Mouse (Mus musculus) C3H10T1/2 (cell line): Measurements from ENCODE around the gene Fam178b. TPM values are rescaled to one million over a fixed set of nuclear protein-coding genes. Genes with fewer than 3 reads are reported as not detected.

ENCODE experiments used
- polyA plus RNA-seq, 2 experiments: library from polyadenylated mRNA; unstranded; fragments of >200 nt; fragmentation: generic; extraction: Trizol; gene quantifications; one replicate each; pipeline ENCODE4 v1.2.1; 2012; ENCODE audit warnings: missing spikeins in 2 of 2

Fam178b gene
- under 1 TPM in 1 of 2 experiments, not detected in 1; 0.99 TPM for polyA plus RNA-seq

DNA sequence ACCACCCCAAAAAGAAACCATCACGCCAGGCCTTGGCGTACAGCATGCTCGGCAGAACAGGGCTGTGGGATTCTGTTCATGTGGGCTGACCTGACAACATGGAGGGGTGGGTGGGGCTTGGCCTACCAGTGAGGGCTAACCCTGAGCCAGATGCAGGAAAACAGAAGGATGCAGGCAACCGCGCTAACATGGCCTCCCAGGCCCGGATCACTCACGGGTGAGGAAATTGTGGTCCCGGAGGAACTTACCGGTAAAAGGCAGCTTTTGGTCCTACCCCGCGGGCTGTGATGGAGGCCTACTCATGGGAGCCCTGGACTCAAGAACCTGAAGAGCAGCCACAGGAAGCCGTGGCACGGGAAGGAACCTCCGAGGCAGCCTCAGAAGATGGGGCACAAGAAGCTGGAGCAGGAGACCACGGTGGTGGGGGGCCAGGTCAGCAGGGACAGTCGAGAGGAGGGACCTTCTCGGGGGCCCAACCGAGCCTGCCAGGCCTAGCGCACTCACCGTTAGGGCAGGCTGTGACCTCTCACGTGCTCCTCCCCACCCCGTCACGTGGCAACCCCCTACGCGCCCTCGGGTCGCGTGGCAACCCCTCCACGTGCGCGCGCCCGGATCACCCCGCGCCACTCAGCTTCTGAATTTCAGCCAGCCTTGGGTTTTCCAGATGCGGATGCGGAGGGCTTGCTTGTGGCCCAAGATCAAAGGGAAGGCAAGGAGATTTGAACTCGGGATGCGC lies at the start of gene Fam178b:
Gene Fam178b, minus strand, starts transcription at position 564 of the 736 bp plus-strand sequence.

GRCm38 (mm10) chr1:36714311-36714710 lies 31.3 kb upstream of the Fam178b start, which contains the start of gene Actr1b:
TSS of gene Actr1b (minus strand) at chr1:36714422.

GRCm38 (mm10) chr1:36709854-36710280 lies 26.9 kb upstream of the Fam178b start, which contains the start of gene 4933424G06Rik:
TSS of gene 4933424G06Rik (plus strand) at chr1:36710149.

DNA sequence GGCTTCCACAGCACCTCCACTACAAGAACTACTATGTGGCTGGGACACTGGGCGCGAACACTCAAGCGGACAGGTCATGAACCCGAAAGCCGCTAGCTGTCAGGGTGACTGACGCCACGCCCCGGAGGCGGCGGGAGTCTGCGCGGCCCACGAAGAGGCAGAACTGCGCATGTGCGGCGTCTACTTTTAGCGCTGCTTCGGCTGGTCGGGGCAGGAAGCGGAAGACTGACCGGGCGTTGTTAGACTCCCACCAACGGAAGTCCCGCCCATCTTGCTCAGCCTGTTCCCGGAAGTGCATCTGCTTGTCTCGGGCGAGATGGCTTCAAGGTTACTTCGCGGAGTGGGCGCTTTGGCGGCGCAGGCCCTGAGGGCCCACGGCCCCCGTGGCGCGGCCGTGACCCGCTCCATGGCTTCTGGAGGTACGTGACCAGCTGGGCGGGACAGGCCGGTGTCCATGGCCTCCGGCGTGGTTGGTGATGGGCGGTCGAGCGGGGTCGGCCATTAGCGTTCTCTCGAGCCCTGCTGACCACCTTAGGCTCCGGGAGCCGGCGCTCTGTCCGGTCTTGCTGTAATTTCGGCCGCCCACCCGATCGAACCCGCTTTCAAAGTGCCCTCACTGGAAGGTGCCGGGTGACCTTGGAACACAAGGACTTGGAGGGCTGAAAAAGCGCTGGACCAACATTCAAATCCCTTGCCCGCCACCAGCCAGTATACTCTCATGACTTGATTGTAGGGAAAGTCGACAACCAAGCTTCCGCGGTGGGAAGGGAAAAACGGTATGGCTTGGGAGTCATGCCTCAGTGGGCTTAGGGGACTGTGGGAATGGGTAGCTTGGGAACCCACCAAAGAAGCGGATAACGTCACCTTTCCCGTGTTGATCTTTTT lies 8.5 kb upstream of the Fam178b start, which contains the start of gene Cox5b:
Gene Cox5b, plus strand, starts transcription at position 179 of the 885 bp plus-strand sequence.

GRCm38 (mm10) chr1:36558031-36558993 lies 124.7 kb downstream of the Fam178b start, which contains the start of gene Sema4c:
TSS of gene Sema4c (minus strand) at chr1:36558349.

GRCm38 (mm10) chr1:36546888-36547471 lies 136.0 kb downstream of the Fam178b start, which contains the start of gene Ankrd39:
TSS of gene Ankrd39 (minus strand) at chr1:36547445.

DNA sequence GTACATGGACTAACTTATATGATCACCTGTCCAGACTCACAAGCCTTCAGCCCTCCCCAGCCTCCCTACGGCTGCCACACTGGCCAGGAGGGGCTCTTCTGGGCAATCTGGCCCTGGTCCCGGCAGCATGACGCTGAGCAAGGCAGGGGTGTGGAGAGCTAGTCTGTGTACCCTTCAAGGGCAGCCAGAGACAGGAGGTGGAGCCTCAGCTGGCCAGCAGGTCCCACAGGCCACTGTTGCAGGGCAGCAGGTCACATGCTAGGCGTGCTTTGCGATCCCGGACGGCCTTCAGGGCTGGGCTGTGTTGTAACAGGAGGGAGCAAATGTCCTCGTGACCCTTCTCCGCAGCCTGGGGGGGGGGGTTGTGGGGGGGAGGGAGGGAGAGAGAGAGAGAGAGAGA lies 143.8 kb downstream of the Fam178b start, which contains the start of gene Gm42417:
Gene Gm42417, minus strand, starts transcription at position 244 of the 400 bp plus-strand sequence.

DNA sequence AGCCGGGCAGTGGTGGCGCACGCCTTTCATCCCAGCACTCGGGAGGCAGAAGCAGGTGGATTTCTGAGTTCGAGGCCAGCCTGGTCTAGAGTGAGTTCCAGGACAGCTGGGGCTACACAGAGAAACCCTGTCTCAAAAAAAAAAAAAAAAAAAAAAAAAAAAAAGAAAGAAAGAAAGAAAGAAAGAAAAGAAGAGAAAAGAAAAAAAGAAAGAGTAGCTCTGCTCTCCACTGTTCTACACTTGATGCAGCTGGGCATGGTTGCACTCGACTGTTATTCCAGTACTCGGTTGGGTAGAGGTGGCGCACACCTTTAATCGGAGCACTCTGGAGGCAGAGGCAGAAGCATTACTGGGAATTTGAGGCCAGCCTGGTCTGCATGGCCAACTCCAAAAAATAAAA lies 146.2 kb downstream of the Fam178b start, which contains the start of gene Ankrd23:
Gene Ankrd23, minus strand, starts transcription at position 101 of the 400 bp plus-strand sequence.

Other genes starting within 250 kb of the Fam178b start
- gene Lman2l, start 237.9 kb downstream of the Fam178b start, polyA plus RNA-seq = 10 to 100 TPM in 1 of 2 experiments, 1 to 10 TPM in 1; 8.3 to 20.3 TPM
- gene Cnnm4, start 211.6 kb downstream of the Fam178b start, polyA plus RNA-seq = 1 to 10 TPM in 1 of 2 experiments, under 1 TPM in 1; 0.85 to 3.6 TPM
- 1 to 10 TPM; 2.3 to 6.9 TPM for gene Cnnm3, start 171.3 kb downstream of the Fam178b start, polyA plus RNA-seq
- 1 to 10 TPM in 1 of 2 experiments, under 1 TPM in 1; 0.08 to 3.8 TPM for gene Ankrd23, start 146.3 kb downstream of the Fam178b start, polyA plus RNA-seq
- not detected for gene Gm42417, start 143.8 kb downstream of the Fam178b start, polyA plus RNA-seq
- 10 to 100 TPM in 1 of 2 experiments, 1 to 10 TPM in 1; 9.1 to 10.9 TPM for gene Ankrd39, start 135.7 kb downstream of the Fam178b start, polyA plus RNA-seq
- 10 to 100 TPM in 1 of 2 experiments, 1 to 10 TPM in 1; 1.1 to 14.7 TPM for gene Sema4c, start 124.8 kb downstream of the Fam178b start, polyA plus RNA-seq
- gene Cox5b, start 8.3 kb upstream of the Fam178b start, polyA plus RNA-seq = 100 to 1,000 TPM; 774 to 799 TPM
- gene 4933424G06Rik, start 27.0 kb upstream of the Fam178b start, polyA plus RNA-seq = not detected
- 10 to 100 TPM; 53.0 to 65.1 TPM for gene Actr1b, start 31.2 kb upstream of the Fam178b start, polyA plus RNA-seq
- gene Zap70, start 78.6 kb upstream of the Fam178b start, polyA plus RNA-seq = not detected